Mouse (Mus musculus) ES-E14 (cell line): ENCODE measurements around the gene Mob3b. TPM values are rescaled to one million over a fixed set of nuclear protein-coding genes. Genes with fewer than 3 reads are reported as not detected.

Source experiments
- DNase-seq: peaks from one replicate; pipeline ENCODE4 v3.0.0-alpha.2; 2013; ENCODE audit warnings: low read depth, low spot score
- H3K27ac ChIP-seq: 2 replicates; pipeline ENCODE4 v1.5.1; 2012; ENCODE audit warnings: low read depth, mild to moderate bottlenecking, low read length, moderate library complexity, mixed read lengths; ENCODE audit not compliant: poor library complexity, insufficient read depth, severe bottlenecking
- H3K36me3 ChIP-seq: 2 replicates; pipeline ENCODE4 v1.6.1; 2012; ENCODE audit warnings: mild to moderate bottlenecking, low read length, moderate library complexity, mixed read lengths; ENCODE audit not compliant: control insufficient read depth, poor library complexity, insufficient read depth, severe bottlenecking
- H3K4me1 ChIP-seq, 2 experiments: fragments of 150-350 bp in 1 of 2; sonication (generic) in 1 of 2; 2 replicates each; pipeline ENCODE4 v1.6.1; 2012; ENCODE audit warnings: low read length in 2 of 2, mild to moderate bottlenecking in 1 of 2, mixed read lengths in 1 of 2; ENCODE audit not compliant: control insufficient read depth in 2 of 2, insufficient read depth in 2 of 2, poor library complexity in 1 of 2
- H3K4me3 ChIP-seq, 2 experiments: fragments of 150-350 bp in 1 of 2; sonication (generic) in 1 of 2; 2 replicates each; pipeline ENCODE4 v1.5.1; 2012; ENCODE audit warnings: low read length in 2 of 2, low read depth in 1 of 2, mild to moderate bottlenecking in 1 of 2, mixed read lengths in 1 of 2; ENCODE audit not compliant: insufficient read depth in 1 of 2, poor library complexity in 1 of 2, severe bottlenecking in 1 of 2
- H3K9ac ChIP-seq: 2 replicates; pipeline ENCODE4 v1.6.1; 2012; ENCODE audit warnings: low read depth, mild to moderate bottlenecking, low read length, mixed read lengths; ENCODE audit not compliant: poor library complexity, insufficient read depth, severe bottlenecking
- H3K9me3 ChIP-seq: fragments of 150-350 bp; sonication (generic); 2 replicates; pipeline ENCODE4 v1.6.1; 2012; ENCODE audit warnings: low read depth, mild to moderate bottlenecking, low read length; ENCODE audit not compliant: control insufficient read depth, insufficient read depth
- CHD2 ChIP-seq: IDR thresholded peaks from 2 replicates; pipeline ENCODE4 v1.6.1; 2014; ENCODE audit warnings: mild to moderate bottlenecking, low read depth, low read length, inconsistent platforms
- HCFC1 ChIP-seq: IDR thresholded peaks from 2 replicates; pipeline ENCODE4 v1.6.1; 2012; ENCODE audit warnings: low read length, inconsistent platforms, borderline replicate concordance; ENCODE audit not compliant: insufficient read depth
- MAFK ChIP-seq: IDR thresholded peaks from 2 replicates; pipeline ENCODE4 v1.6.1; 2014; ENCODE audit warnings: mild to moderate bottlenecking, low read depth, low read length, inconsistent platforms; ENCODE audit not compliant: insufficient read depth
- ZC3H11A ChIP-seq: IDR thresholded peaks from 2 replicates; pipeline ENCODE4 v1.6.1; 2012; ENCODE audit warnings: low read depth, mild to moderate bottlenecking, inconsistent platforms, low read length, borderline replicate concordance
- ZNF384 ChIP-seq: IDR thresholded peaks from 2 replicates; pipeline ENCODE4 v1.6.1; 2012; ENCODE audit warnings: low read depth, low read length, inconsistent platforms
- in situ Hi-C, 2 experiments: fragments of 600-800 bp; cut with MboI; formaldehyde crosslinking; loops; one replicate each; pipeline ENCODE4 v1.15.1; 2025; ENCODE audit warnings: low sequenced_read_pairs in 2 of 2, inconsistent platforms in 1 of 2; ENCODE audit not compliant: unreplicated experiment in 2 of 2
- total RNA-seq: library from RNA; depleted of rRNA; stranded (reverse); fragments of 300-350 nt; gene quantifications from 2 replicates; pipeline ENCODE4 v1.2.3, GENCODE M21; 2012

The Mob3b gene
- total RNA-seq, 1 experiment: 8.3 TPM

DNA sequence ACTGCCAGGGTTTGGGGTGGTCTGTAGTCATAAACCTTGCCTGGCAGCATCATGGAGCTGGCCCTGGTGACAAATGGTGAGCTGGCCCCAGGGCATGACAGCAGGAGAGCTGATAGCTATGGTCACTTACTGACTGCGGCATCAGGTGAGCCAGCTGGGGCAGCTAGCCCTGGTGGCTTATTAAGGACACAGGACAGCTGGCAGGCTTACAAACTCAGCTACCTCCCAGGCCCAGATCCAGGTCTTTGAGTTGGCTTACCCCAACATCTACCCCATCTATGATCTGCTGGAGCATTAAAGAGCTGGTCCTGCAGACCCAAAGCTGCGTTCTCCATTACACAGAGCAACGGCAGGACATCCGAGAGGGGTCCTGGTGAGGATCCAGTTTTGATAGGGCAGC lies 23.9 kb downstream of the Mob3b start:
- Histone ChIP-seq H3K9me3 (no peaks in the 10 kb centered on the region), H3K36me3 (no peaks in the 10 kb centered on the region), H3K4me1 (peaks cover 0 to 21% of the 10 kb centered on the region in 2 experiments; a peak in 2 of 4 replicates), H3K9ac (no peak overlapping the region), H3K27ac (no peak overlapping the region), H3K4me3 (no peak overlapping the region)
- TF ChIP-seq MAFK (no peak), ZNF384 (no peak), HCFC1 (no peak), CHD2 (no peak), ZC3H11A (no peak)
- no peak for DNase-seq
- in situ Hi-C loops: no loop called here

DNA sequence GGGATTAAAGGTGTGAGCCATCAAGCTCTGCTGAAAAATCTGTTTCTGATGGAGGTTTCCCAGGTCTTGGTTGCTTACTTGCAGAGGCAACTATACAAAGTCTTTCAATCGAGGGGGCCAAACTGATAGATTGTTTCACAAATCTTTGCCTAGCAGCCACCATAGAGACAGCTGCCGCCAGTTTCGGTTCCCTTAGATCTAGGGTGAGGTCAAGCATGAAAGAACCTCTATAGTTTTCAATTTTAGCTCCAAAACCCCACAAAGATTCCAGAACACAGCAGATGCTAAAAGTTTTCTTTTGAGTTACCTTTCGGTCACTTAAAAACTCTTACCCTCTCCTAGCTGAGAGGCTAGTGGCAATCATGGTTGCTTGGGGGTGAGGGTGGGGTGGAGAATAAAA lies 25.7 kb downstream of the Mob3b start:
- TF ChIP-seq ZNF384: no peak
- no peak for TF ChIP-seq CHD2
- no peak for TF ChIP-seq HCFC1
- TF ChIP-seq ZC3H11A: no peak
- Histone ChIP-seq H3K4me3 (no peak overlapping the region), H3K9me3 (no peaks in the 10 kb centered on the region), H3K4me1 (peaks cover 0 to 14% of the 10 kb centered on the region in 2 experiments; a peak in 2 of 4 replicates), H3K27ac (no peak overlapping the region), H3K9ac (no peak overlapping the region), H3K36me3 (no peaks in the 10 kb centered on the region)
- in situ Hi-C loops: no loop called here
- no peak for DNase-seq

DNA sequence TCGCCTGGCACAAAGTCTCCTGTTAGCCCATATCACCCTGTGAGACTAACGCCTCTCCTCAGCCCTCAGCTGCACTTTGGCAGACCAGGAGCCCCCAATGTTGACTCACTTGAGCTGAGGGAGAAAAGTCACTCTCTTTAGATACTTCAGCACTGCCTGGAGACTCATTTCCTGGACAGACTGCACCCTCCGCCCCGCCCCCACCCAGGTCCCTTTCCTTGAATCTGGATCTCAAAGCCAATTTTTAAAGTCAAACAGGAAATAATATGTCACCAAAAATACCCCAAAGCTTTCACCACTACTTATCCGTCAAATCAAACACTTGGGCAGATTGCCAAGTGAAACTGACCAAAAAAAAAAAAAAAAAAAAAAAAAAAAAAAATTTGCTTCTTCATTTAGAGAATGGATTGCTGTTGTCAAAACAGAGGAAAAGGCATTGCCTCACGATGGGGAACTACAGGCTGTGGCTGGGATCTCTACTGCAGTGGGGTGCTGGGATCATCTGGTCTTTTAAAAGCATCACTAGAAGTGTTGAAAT lies 26.8 kb downstream of the Mob3b start:
- in situ Hi-C loops: no loop called here
- no peaks in the 10 kb centered on the region for H3K36me3 ChIP-seq
- no peak overlapping the region for H3K9ac ChIP-seq

DNA sequence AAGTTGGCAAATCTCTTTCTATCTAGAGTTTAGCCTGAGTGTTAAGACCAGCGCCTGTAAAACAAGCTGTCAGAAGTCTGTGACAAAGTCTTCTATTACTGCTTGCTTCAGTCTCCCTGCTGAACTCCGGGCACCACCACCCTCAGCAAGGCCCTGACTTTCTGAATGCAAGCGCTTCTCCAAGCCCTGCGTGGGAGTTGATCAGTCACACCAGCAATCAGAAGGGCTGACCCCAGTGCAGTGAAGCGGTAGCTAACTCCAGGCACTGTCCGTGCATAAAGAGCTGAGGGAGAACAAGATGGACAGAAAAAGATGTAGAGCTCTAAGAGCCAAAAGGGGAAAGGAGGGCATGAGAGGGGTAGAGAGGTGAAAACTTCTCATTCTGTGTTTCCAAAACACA lies 29.5 kb downstream of the Mob3b start:
- Histone ChIP-seq H3K9ac (no peak overlapping the region), H3K4me1 (peaks cover 0 to 11% of the 10 kb centered on the region in 2 experiments; a peak in 2 of 4 replicates), H3K4me3 (no peak overlapping the region), H3K9me3 (no peaks in the 10 kb centered on the region), H3K27ac (no peak overlapping the region), H3K36me3 (no peaks in the 10 kb centered on the region)
- TF ChIP-seq ZNF384 (no peak), CHD2 (no peak), ZC3H11A (no peak), HCFC1 (no peak), MAFK (no peak)
- no peak for DNase-seq
- in situ Hi-C loops: no loop called here

More for the DNA sequence above, 26.8 kb downstream of the Mob3b start:
- DNase-seq: no peak
- no peaks in the 10 kb centered on the region for H3K9me3 ChIP-seq
- no peak for TF ChIP-seq HCFC1
- TF ChIP-seq ZNF384: peak; percentile 72
- no peak for TF ChIP-seq ZC3H11A
- TF ChIP-seq MAFK: no peak
- TF ChIP-seq CHD2: no peak
- H3K4me3 ChIP-seq: no peak overlapping the region
- H3K4me1 ChIP-seq: peaks cover 0 to 5% of the 10 kb centered on the region in 2 experiments; a peak in 2 of 4 replicates
- H3K27ac ChIP-seq: no peak overlapping the region

DNA sequence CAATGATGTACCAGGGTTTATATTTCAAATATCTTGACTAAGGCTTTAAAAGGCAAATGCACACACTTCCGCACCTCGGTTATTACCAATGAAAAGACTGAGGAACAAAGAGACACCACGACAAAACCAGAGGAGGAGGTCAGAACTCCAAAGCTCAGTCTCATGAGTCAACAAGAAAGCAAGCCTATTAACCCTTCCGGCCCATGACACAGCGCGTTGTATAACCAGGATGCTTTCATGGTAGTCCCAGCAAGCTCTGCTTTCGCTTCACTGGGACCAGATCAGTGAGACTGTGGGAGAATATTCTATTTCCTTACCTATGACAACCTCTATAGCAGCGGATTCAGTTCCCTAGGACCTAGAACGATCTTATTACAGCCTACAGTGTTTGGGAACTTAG lies 30.5 kb downstream of the Mob3b start:
- H3K4me1 ChIP-seq: peaks cover 2 to 15% of the 10 kb centered on the region in 2 experiments; a peak in 2 of 4 replicates

More for the DNA sequence above, 30.5 kb downstream of the Mob3b start:
- H3K9me3 ChIP-seq: no peaks in the 10 kb centered on the region
- in situ Hi-C loops: no loop called here
- TF ChIP-seq MAFK (no peak), ZNF384 (no peak), CHD2 (no peak), HCFC1 (no peak), ZC3H11A (no peak)
- H3K9ac ChIP-seq: no peak overlapping the region
- H3K36me3 ChIP-seq: no peaks in the 10 kb centered on the region
- no peak for DNase-seq
- H3K4me3 ChIP-seq: no peak overlapping the region
- H3K27ac ChIP-seq: no peak overlapping the region
